Mouse (Mus musculus) cerebral cortex, adult 2 months (tissue): Measurements from ENCODE around the gene Tnn.

Experiments
- WGBS: fragments of 180-500 bp; shearing (Covaris S2); methylation state at CpG from one replicate; pipeline ENCODE4 v1.1.7; 2018; 5-methylcytosine and 5-hydroxymethylcytosine counted together

Gene Tnn

DNA sequence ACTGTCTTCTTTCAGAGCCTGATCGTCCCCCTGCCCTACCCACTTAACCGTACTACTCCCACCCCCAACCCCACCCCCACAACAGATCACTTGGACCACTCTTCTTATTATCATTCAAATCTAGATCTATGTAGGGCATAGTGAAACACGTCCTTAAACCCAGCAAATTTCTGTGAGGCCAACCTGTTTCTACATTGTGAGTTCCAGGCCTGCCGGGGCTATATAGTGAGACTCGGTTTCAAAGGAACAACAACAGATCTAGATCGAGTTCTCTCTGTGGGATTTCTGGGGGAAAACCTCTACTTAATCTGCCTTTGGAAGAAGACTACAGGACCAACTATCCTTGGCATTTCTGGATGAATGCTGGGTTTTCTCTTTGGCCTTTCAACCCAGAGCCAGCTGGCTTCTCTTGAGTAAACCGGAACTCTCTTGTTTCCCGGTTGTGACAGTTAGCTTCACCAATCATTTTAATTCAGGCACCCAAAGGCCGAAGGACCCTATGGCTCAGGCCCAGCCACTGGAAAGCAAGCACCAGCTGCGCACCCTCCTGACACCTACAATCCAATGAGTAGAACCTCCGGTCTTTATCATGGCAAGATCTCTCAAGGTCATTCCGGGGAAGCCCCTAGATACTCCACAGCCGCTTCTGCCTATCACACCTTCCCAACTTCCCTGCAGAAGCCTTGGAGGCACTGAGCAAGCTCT is 110.0 kb downstream of the Tnn start:
- WGBS = 88% methylated on average over 13 of the region's 13 CpGs

DNA sequence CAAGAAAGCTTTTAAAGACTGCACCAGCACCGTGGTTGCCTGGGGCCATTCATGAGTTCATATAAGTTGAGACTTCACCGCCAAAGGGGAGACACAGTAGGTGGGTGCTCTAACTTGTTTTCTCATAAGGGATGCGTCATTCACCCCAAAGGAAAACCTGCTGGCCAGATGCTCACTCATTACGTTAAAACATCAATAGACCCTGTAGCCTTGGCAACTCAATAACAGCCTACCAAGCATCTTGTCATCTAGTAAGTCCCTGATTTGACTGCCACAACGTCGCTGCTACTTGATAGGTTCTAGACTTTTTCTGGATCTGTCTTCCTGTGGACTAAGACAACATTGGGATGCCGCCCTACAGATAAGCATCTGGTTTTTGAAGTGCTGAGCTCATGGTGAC is 111.0 kb downstream of the Tnn start:
- 94% methylated on average over 7 of the region's 7 CpGs for WGBS

DNA sequence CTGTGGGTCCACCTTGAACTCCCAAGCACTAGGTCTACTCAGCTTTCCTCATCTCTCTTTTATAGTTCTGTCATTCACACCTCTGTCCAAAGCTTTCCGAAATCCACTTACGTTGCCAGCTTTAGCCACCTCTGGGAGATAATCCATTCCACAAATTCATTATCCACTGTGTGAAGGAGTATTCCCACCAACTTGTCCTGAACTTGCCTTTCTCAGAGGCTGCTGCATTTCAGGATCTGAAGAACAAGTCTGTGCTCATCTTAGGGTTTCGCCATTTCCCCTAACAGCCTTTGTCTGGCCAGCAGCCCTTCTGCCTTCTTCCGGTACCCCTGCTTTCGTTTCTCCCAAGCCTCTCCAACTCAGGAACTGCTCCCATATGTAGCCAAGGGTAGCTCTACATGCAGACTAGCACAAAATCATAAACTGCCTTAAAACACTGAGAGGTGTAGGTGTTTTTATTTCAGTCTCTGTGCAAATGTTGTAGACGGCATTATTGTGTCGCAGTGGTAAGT is 112.1 kb downstream of the Tnn start:
- WGBS = 74% methylated on average over 7 of the region's 7 CpGs

GRCm38 (mm10) chr1:160039951-160040645 is 113.3 kb downstream of the Tnn start:
- WGBS = 61% methylated on average over 7 of the region's 7 CpGs

DNA sequence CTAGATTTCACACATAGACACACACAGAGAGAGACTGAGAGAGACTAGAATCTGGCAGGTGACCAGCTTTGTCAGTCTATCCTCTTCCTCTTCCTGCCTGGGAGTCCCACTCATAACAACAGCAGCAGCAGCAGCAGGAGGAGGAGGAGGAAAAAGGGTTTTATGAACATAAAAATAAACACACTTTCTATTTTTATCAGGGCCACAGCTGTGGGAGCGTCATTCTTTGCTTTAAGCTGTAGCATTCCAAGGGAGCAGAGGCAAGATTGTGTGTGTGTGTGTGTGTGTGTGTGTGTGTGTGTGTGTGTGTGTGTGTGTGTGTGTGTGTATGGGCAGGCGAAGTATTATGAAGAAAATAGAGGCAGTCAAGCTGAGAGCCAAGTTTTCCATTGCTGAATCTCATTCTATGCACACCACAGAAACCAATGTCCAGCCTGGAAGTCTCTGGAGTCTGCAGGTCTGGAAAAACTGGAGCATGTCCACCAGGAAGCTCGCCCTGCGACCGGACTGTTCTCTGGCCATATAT is 116.3 kb downstream of the Tnn start:
- 47% methylated on average over 5 of the region's 5 CpGs for WGBS

GRCm38 (mm10) chr1:160035561-160035960 is 117.8 kb downstream of the Tnn start:
- WGBS = 80% methylated on average over 3 of the region's 3 CpGs
